Mouse (Mus musculus) embryo, embryonic 10 days (tissue): ENCODE measurements at regions not wholly inside any gene's neighbourhood (a gene's known extent, or its start where the extent isn't known, plus 50 kb on each side); places are given as distances from the start of the nearest gene placed in this dataset.

ENCODE experiments used
- DNase-seq: peaks from one replicate; pipeline ENCODE4 v3.0.0-alpha.2; 2015; ENCODE audit warnings: low spot score

DNA sequence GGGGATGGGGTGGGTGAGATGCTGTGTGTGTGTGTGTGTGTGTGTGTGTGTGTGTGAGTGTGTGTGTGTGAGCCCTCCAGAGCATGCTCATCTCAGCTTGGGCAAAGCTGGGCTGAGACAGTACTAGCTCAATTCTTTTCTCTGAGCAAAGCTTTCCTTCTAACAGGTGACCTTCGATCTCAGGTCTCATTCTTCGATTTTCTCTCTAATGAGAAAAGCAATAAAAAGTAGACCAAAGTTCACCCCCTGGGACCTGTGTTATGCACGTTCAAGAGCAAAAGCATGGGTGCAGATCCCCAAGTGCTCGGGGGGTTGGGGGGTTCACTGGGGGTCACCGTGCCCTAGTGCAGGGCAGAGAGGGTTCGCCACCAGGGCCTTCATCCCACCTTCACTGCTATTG lies 103.1 kb upstream of the Slc22a12 start:
- no peak for DNase-seq

DNA sequence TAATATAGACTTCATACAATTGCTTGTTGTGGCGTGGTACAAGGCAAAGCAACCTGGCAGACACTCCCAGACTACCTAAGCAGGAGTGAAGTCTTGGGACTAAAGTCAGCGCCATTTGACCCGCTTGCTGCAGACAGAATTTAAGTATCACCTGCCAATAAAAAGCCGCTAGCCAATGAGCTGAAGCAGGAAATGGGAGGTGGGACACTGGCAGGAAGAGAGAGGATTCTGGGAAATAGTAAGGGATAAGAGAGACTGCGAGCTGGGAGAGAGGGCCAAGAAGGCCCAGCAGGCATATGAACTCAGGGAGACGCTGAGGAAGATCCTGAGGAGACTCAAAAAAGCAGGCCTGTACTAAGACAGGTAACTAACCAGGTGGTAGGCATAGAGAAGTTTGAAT lies 102.0 kb upstream of the Slc22a12 start:
- no peak for DNase-seq

DNA sequence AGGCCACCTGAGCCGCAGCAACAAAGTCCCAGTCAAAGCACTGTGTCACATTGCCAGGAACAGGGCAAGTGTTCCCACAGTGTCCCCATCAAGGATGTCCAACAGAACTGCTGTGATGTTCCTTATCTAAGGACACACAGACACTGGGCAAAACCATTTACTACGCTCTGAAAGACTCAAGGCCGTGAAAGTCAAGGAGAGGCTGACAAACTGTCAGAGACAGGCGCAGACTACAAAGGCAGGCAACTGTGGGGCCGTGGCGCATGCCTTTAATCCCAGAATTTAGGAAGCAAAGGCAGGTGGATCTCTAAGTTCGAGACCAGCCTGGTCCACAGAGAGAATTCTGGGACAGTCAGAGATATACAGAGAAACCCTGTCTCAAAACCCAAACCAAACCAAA lies 96.8 kb upstream of the Slc22a12 start:
- DNase-seq: no peak

- DNase-seq: no peak
Observed at GRCm38 (mm10) chr19:6633400-6633799, 90.6 kb upstream of the Slc22a12 start.

GRCm38 (mm10) chr19:6631817-6632216 lies 89.0 kb upstream of the Slc22a12 start:
- no peak for DNase-seq

DNA sequence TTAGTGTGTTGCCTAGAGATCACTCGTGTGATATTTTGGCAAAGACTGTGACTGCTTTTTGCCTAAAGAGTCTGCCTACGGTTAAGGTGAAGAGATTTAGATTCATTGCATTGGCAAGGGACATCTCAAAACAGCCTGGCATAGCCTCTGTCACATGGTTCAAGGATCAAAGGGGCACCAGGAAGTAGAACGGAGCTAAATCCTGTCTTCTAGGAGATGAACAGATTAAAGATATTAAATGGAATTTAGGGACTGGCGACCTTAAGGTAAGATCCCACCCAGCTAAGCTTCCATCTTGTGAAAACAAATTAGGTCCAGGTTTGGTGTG lies 87.7 kb upstream of the Slc22a12 start:
- DNase-seq: no peak

- DNase-seq: no peak
Observed at GRCm38 (mm10) chr19:6629911-6630612, 87.2 kb upstream of the Slc22a12 start.

DNA sequence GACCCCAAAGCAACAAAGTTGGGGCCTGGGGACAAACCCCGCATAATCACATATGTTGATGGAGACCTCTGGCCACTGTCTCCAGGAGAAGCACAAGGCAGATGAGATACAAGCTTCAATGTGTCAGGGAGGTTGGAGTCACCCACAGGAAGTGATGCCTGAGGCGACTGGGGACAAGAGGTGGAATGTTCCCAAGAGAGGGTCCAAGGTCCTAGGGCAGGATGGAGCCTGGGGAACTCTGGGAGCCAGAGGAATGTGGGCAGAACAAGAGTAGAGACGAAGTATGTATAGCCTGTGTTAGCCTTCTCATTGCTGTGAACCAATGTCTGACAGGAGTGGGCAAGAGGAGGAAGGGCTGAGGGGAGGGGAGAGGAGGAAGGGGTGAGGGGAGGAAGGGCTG lies 82.7 kb upstream of the Slc22a12 start:
- no peak for DNase-seq

GRCm38 (mm10) chr19:6621023-6621422 lies 78.2 kb upstream of the Slc22a12 start:
- DNase-seq: no peak

- no peak for DNase-seq
Observed at GRCm38 (mm10) chr19:6619546-6619945, 76.7 kb upstream of the Slc22a12 start.

DNA sequence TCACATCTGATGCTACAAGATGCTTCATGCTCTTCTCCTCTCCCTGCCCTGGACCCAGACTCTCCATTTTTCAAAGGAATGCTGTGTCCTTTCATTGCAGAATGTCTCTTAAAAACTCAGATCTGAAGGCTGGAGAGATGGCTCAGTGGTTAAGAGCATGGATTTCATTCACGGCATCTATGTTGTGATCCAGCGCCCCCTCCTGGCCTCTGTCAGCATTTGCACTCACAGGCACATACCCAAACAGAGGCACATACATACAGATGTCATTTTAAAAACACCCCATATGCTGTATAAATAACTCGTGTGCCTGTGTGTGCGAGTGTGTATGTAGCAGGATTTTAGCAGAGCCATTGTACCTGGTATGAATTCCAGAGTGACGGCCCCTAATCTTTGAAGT lies 73.8 kb upstream of the Slc22a12 start:
- DNase-seq: no peak

GRCm38 (mm10) chr19:6612441-6612840 lies 69.6 kb upstream of the Slc22a12 start:
- no peak for DNase-seq

DNA sequence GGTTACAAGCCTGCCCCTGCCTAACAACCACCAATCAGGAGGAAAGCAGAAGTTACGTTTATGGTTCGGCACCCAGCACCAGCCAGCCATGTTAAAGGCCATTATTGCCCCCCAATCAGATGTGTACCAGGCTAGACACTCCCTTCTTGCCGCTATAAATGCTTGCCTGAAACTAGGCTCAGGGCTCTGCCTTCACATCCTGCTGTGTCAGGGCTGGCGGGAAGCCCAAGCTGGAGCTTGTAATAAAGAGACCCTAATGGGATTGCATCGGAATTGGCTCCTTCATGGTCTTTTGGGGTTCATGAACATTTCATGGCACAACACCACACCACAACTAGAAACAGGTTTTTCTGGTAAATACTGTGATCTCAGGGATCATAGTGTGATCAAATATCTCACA lies 69.1 kb upstream of the Slc22a12 start:
- no peak for DNase-seq

- no peak for DNase-seq
Observed at GRCm38 (mm10) chr19:6610715-6611114, 67.9 kb upstream of the Slc22a12 start.

GRCm38 (mm10) chr19:6610051-6610450 lies 67.2 kb upstream of the Slc22a12 start:
- peak; percentile 65 for DNase-seq

GRCm38 (mm10) chr19:6607501-6607900 lies 64.7 kb upstream of the Slc22a12 start:
- no peak for DNase-seq

GRCm38 (mm10) chr19:6606667-6607066 lies 63.8 kb upstream of the Slc22a12 start:
- no peak for DNase-seq

DNA sequence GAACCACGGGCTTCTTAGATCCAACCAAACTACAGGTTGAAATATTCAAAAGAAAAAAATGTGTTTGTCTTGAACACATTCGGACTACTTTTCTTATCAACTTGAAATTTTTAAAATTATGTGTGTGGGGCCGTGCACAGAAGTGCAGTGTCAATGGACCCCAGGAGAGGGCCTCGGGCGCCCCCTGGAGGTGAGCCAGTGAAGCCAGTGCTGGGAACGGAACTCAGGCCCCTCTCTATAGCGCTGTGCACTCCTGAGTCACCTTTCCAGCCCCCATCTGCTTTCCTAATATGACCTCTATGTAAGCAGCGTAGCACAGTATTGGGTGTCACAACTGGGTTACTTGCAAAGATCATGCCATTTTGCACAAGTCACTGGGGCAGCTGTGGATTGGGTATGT lies 61.9 kb upstream of the Slc22a12 start:
- no peak for DNase-seq

GRCm38 (mm10) chr19:6600873-6601530 lies 58.2 kb upstream of the Slc22a12 start:
- no peak for DNase-seq

- no peak for DNase-seq
Observed at GRCm38 (mm10) chr19:6599281-6599680, 56.4 kb upstream of the Slc22a12 start.

GRCm38 (mm10) chr19:6598186-6598585 lies 55.4 kb upstream of the Slc22a12 start:
- no peak for DNase-seq

DNA sequence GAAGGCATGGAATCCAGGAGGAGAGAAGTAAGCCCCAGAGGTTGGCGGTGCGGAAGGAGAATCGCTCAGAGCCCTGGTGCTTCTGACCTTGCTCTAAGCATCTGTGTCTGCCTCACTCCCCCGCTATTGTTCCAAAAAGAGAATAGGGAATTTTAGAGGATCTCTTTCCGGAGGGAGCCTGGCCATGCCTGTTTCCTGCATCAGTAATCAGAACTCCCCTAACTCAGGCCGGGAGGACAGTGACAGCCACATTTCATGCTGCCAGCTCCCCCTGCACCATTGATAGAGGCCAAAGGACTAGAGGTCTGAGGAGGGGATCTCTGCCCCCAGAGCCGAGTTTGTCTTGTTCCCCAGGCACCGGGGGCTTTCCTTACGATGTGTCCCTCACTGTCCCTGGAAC lies 53.0 kb upstream of the Slc22a12 start:
- no peak for DNase-seq
